Mouse (Mus musculus) small intestine, adult 2 months (tissue): ENCODE data around the gene Coa3.
A peak's percentile ranks its signal among the peaks of the same experiment; 100 is the strongest.

Experiments
- CTCF ChIP-seq: fragments of 200-500 bp; IDR thresholded peaks from 2 replicates; pipeline ENCODE4 v1.5.1; 2012; ENCODE audit warnings: low read depth, mild to moderate bottlenecking, control low read depth, inconsistent platforms, low read length, moderate library complexity, mixed read lengths; ENCODE audit not compliant: insufficient replicate concordance, insufficient read length; ENCODE audit errors: extremely low read depth
- POLR2A ChIP-seq: fragments of 200-500 bp; IDR thresholded peaks from 2 replicates; pipeline ENCODE4 v1.6.1; 2012; ENCODE audit warnings: low read depth, mild to moderate bottlenecking, control low read depth, inconsistent platforms, low read length, moderate library complexity

DNA sequence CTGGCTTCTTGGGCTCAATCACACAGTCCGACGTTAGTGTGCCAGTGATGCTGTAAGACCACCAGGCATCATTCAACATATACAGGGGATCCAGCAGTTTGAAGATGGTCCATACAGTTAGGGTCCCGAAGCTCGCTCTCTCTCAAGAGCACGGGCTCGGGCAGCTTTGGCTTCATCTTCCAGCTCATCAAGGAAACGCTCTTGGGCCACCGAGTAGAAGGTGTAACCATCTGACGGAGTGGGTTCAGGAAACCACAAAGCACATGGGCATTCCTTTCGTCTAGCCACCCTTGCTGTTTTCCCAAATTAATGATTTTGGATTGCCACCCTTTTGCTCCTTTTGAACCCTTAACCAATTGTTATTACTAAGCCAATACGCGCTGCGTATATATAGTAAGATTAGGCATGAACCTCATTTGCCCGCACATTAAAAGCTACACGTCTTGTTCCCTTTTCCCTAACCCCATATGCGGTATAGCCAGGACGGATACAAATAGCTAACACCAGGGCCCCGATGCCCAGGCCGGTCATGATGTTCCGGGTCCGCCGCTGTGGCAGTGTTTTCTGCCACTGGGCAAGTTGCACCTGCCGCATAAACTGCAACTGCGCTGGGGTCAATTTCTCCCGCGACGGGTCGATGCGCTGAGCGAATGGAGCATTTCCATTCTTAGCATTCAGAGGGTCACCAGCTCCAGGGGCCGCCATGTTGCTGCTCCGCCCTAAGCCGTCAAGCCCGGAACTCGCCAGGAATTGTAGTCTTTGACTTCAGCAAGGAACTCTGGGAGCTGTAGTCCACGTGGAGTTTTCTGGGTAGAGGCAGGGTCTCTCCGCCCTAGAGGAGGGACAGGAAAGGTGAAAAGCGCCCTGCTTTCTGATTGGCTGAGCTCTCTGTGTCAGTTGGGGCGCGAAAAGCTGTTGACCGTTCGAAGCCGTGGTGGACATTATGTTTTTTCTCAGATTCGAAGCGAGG, at the start of gene Coa3, which contains the start of gene Cntd1:
- no peak for TF ChIP-seq CTCF
- peak; percentile 88; the same call in 1 of the 2 replicates for TF ChIP-seq POLR2A
